Mouse (Mus musculus): ENCODE results near the gene Fbxw20. TPM values are rescaled to one million over a fixed set of nuclear protein-coding genes. Genes with fewer than 3 reads are reported as not detected.
"Not testable (repeated sequence)": the region's sequence is repeated elsewhere in the genome, so short reads cannot be mapped to it uniquely, and the experiment has no call there.

Gene Fbxw20
- not detected in 2 replicates for polyA plus RNA-seq (2015; fragmentation: Nextera tagmentation; extraction: Ambion mirVana)

- Histone ChIP-seq H3K4me2 (replicated peaks; ENCODE audit: low read depth) (no peak within 1 kb of the TSS), H3K27ac (replicated peaks) (no peak within 1 kb of the TSS), H3K36me3 (ENCODE audit: control insufficient read depth, insufficient read depth, low read length) (no peaks in the 10 kb centered on the region), H3K4me1 (replicated peaks; ENCODE audit: control insufficient read depth, insufficient read depth) (no peaks in the 10 kb centered on the region), H3K9ac (ENCODE audit: low read length) (no peak within 1 kb of the TSS), H3K9me3 (ENCODE audit: control insufficient read depth, low read length) (no peaks in the 10 kb centered on the region), H3K27me3 (ENCODE audit: control insufficient read depth, insufficient read depth, low read length) (no peaks in the 10 kb centered on the region), H3K4me3 (ENCODE audit: low read depth, low read length) (no peak within 1 kb of the TSS)
- DNase-seq (ENCODE audit: low spot score) (no peak), ATAC-seq (ENCODE audit: low FRiP score, low TSS enrichment) (no peak)
- WGBS, result 82% methylated on average over 1 of the region's 1 CpGs
- TF ChIP-seq EP300 (optimal IDR thresholded peaks at IDR 0.05) (no peak), CTCF (IDR thresholded peaks at IDR 0.05; ENCODE audit: low read depth) (no peak)
Observed at GRCm38 (mm10) chr9:109234654-109235053, at the start of gene Fbxw20. TSS of gene Fbxw20 (minus strand) at chr9:109234754.

DNA sequence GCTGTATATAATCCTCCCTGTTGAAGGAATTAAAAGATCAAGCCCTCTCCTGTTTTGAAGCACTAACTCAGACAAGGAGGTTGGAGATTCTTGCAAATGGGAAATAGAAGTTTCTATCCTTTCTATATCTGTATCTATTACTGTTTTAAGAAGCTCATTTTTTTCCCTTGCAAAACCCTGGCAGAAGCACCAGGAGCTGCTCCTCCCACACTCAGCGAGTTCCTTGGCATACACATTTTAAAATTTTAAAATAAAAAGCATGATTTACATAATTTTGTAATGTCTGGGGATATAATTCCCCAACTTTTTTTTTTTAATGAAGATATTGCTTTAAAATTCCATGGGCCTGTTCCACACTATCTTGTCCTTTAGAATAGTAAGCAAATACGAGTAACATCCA, 28.5 kb upstream of the Fbxw20 start:
- no peak overlapping the region for H3K4me3 ChIP-seq (ENCODE audit: low read depth, low read length)
- H3K9ac ChIP-seq (ENCODE audit: low read length), result no peak overlapping the region
- H3K4me1 ChIP-seq (replicated peaks; ENCODE audit: control insufficient read depth, insufficient read depth), result no peaks in the 10 kb centered on the region
- no peaks in the 10 kb centered on the region for H3K9me3 ChIP-seq (ENCODE audit: control insufficient read depth, low read length)
- DNase-seq (ENCODE audit: low spot score), result no peak
- no peaks in the 10 kb centered on the region for H3K27me3 ChIP-seq (ENCODE audit: control insufficient read depth, insufficient read depth, low read length)
- no peak overlapping the region for H3K4me2 ChIP-seq (replicated peaks; ENCODE audit: low read depth)
- WGBS, result 63% methylated on average over 2 of the region's 2 CpGs
- TF ChIP-seq EP300 (optimal IDR thresholded peaks at IDR 0.05), result no peak
- no peak for TF ChIP-seq CTCF (IDR thresholded peaks at IDR 0.05; ENCODE audit: low read depth)
- H3K27ac ChIP-seq (replicated peaks), result no peak overlapping the region
- ATAC-seq (ENCODE audit: low FRiP score, low TSS enrichment), result no peak
- H3K36me3 ChIP-seq (ENCODE audit: control insufficient read depth, insufficient read depth, low read length), result no peaks in the 10 kb centered on the region

GRCm38 (mm10) chr9:109218449-109218848, 16.1 kb downstream of the Fbxw20 start:
- H3K4me1 ChIP-seq (replicated peaks; ENCODE audit: control insufficient read depth, insufficient read depth), result no peaks in the 10 kb centered on the region
- no peak overlapping the region for H3K9ac ChIP-seq (ENCODE audit: low read length)

GRCm38 (mm10) chr9:109201347-109201746, 33.2 kb downstream of the Fbxw20 start:
- H3K9ac ChIP-seq (ENCODE audit: low read length); H3K4me3 ChIP-seq (ENCODE audit: low read depth, low read length); H3K27ac ChIP-seq (replicated peaks); H3K4me2 ChIP-seq (replicated peaks; ENCODE audit: low read depth); H3K4me1 ChIP-seq (replicated peaks; ENCODE audit: control insufficient read depth, insufficient read depth); H3K36me3 ChIP-seq (ENCODE audit: control insufficient read depth, insufficient read depth, low read length); H3K27me3 ChIP-seq (ENCODE audit: control insufficient read depth, insufficient read depth, low read length); H3K9me3 ChIP-seq (ENCODE audit: control insufficient read depth, low read length); ATAC-seq (ENCODE audit: low FRiP score, low TSS enrichment); DNase-seq (ENCODE audit: low spot score): not testable (repeated sequence)
- WGBS, result 77% methylated on average over 1 of the region's 1 CpGs

More at GRCm38 (mm10) chr9:109218449-109218848, 16.1 kb downstream of the Fbxw20 start:
- DNase-seq (ENCODE audit: low spot score) (no peak), ATAC-seq (ENCODE audit: low FRiP score, low TSS enrichment) (no peak)
- WGBS, result 66% methylated on average over 6 of the region's 6 CpGs
- Histone ChIP-seq H3K27me3 (ENCODE audit: control insufficient read depth, insufficient read depth, low read length) (no peaks in the 10 kb centered on the region), H3K4me3 (ENCODE audit: low read depth, low read length) (no peak overlapping the region), H3K27ac (replicated peaks) (no peak overlapping the region), H3K4me2 (replicated peaks; ENCODE audit: low read depth) (no peak overlapping the region), H3K36me3 (ENCODE audit: control insufficient read depth, insufficient read depth, low read length) (no peaks in the 10 kb centered on the region), H3K9me3 (ENCODE audit: control insufficient read depth, low read length) (no peaks in the 10 kb centered on the region)
- peak; percentile 42 for TF ChIP-seq CTCF (IDR thresholded peaks at IDR 0.05; ENCODE audit: low read depth)
- no peak for TF ChIP-seq EP300 (optimal IDR thresholded peaks at IDR 0.05)

GRCm38 (mm10) chr9:109200349-109200748, 34.2 kb downstream of the Fbxw20 start:
- Histone ChIP-seq H3K9me3 (ENCODE audit: control insufficient read depth, low read length) (no peaks in the 10 kb centered on the region), H3K27ac (replicated peaks) (no peak overlapping the region), H3K4me3 (ENCODE audit: low read depth, low read length) (no peak overlapping the region), H3K4me1 (replicated peaks; ENCODE audit: control insufficient read depth, insufficient read depth) (no peaks in the 10 kb centered on the region), H3K4me2 (replicated peaks; ENCODE audit: low read depth) (no peak overlapping the region), H3K36me3 (ENCODE audit: control insufficient read depth, insufficient read depth, low read length) (no peaks in the 10 kb centered on the region), H3K27me3 (ENCODE audit: control insufficient read depth, insufficient read depth, low read length) (no peaks in the 10 kb centered on the region), H3K9ac (ENCODE audit: low read length) (no peak overlapping the region)
- TF ChIP-seq EP300 (optimal IDR thresholded peaks at IDR 0.05) (no peak), CTCF (IDR thresholded peaks at IDR 0.05; ENCODE audit: low read depth) (no peak)
- DNase-seq (ENCODE audit: low spot score) (no peak), ATAC-seq (ENCODE audit: low FRiP score, low TSS enrichment) (no peak)
- 97% methylated on average over 1 of the region's 1 CpGs for WGBS

- H3K36me3 ChIP-seq (ENCODE audit: control insufficient read depth, insufficient read depth, low read length), result no peaks in the 10 kb centered on the region
- no peaks in the 10 kb centered on the region for H3K4me1 ChIP-seq (replicated peaks; ENCODE audit: control insufficient read depth, insufficient read depth)
- ATAC-seq (ENCODE audit: low FRiP score, low TSS enrichment) (no peak), DNase-seq (ENCODE audit: low spot score) (no peak)
- no peak overlapping the region for H3K9ac ChIP-seq (ENCODE audit: low read length)
- no peak overlapping the region for H3K4me3 ChIP-seq (ENCODE audit: low read depth, low read length)
- H3K27ac ChIP-seq (replicated peaks), result no peak overlapping the region
- TF ChIP-seq CTCF (IDR thresholded peaks at IDR 0.05; ENCODE audit: low read depth) (no peak), EP300 (optimal IDR thresholded peaks at IDR 0.05) (no peak)
- no peak overlapping the region for H3K4me2 ChIP-seq (replicated peaks; ENCODE audit: low read depth)
- H3K27me3 ChIP-seq (ENCODE audit: control insufficient read depth, insufficient read depth, low read length), result no peaks in the 10 kb centered on the region
- no peaks in the 10 kb centered on the region for H3K9me3 ChIP-seq (ENCODE audit: control insufficient read depth, low read length)
- WGBS, result 60% methylated on average over 1 of the region's 1 CpGs
Observed at GRCm38 (mm10) chr9:109199353-109199752, 35.2 kb downstream of the Fbxw20 start.

GRCm38 (mm10) chr9:109195875-109196274, 38.7 kb downstream of the Fbxw20 start, which contains the start of gene Fbxw13:
TSS of gene Fbxw13 (minus strand) at chr9:109195975.
- H3K4me1 ChIP-seq (replicated peaks; ENCODE audit: control insufficient read depth, insufficient read depth); DNase-seq (ENCODE audit: low spot score); H3K9ac ChIP-seq (ENCODE audit: low read length); ATAC-seq (ENCODE audit: low FRiP score, low TSS enrichment); H3K4me3 ChIP-seq (ENCODE audit: low read depth, low read length); H3K27me3 ChIP-seq (ENCODE audit: control insufficient read depth, insufficient read depth, low read length); H3K4me2 ChIP-seq (replicated peaks; ENCODE audit: low read depth); H3K27ac ChIP-seq (replicated peaks); H3K36me3 ChIP-seq (ENCODE audit: control insufficient read depth, insufficient read depth, low read length); H3K9me3 ChIP-seq (ENCODE audit: control insufficient read depth, low read length): not testable (repeated sequence)
- 77% methylated on average over 3 of the region's 3 CpGs for WGBS
